Mouse (Mus musculus) heart, adult 2 months (tissue): ENCODE measurements around the gene Ofcc1.

ENCODE experiments used
- EP300 ChIP-seq: fragments of 200-500 bp; IDR thresholded peaks from 2 replicates; pipeline ENCODE4 v1.6.1; 2011; ENCODE audit warnings: low read depth, low read length, control low read depth; ENCODE audit not compliant: insufficient read depth
- POLR2A ChIP-seq: fragments of 200-500 bp; IDR thresholded peaks from 2 replicates; pipeline ENCODE4 v1.6.1; 2011; ENCODE audit warnings: mild to moderate bottlenecking, low read depth, low read length, control low read depth; ENCODE audit not compliant: insufficient read depth

DNA sequence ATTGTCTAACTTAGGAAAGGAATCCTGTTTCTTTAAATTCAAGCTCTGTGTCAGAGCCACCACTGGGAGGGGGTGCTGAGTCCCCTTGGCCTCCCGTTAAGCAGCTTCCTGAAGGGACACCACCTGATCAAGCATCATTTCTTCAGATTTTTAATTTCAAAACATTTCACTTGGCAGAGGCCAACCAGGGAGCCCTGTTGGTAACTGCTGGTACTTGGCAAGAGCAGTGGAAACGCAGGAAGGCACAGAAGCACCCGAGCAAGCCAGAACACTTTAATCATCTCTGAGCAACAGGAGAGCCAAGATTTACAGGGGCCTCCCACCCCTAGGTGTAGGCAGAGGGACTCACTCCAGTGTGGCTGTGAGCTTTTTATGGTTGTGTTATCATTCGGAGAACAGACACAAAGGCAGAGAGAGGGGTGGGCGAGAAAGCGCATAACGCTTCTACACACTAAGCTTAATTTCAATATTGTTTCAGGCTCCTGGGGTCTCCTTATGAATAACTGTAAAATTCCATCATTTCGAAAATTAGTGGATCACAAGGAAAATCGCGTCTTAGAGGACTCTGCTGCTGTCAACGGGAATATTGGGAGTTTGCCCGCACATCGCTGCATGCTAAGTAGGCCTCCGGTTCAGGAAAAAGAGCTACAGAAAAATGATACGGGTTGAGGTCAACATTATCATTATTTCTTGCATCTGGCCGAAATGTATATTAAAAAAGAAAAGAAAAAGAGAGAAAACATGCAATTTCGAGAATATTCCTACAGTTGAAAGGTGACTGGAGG lies 324.1 kb downstream of the Ofcc1 start:
- TF ChIP-seq POLR2A: no peak
- TF ChIP-seq EP300: no peak
